Mouse (Mus musculus) liver, adult 2 months (tissue): ENCODE data around the gene Tcea2.

Source experiments
- CTCF ChIP-seq: fragments of 200-500 bp; IDR thresholded peaks from 2 replicates; pipeline ENCODE4 v1.5.1; 2011; ENCODE audit warnings: low read depth, low read length, control low read depth
- POLR2A ChIP-seq: fragments of 200-500 bp; IDR thresholded peaks from 2 replicates; pipeline ENCODE4 v1.6.1; 2011; ENCODE audit warnings: low read length, control low read depth; ENCODE audit not compliant: insufficient read depth; ENCODE audit errors: extremely low read depth

DNA sequence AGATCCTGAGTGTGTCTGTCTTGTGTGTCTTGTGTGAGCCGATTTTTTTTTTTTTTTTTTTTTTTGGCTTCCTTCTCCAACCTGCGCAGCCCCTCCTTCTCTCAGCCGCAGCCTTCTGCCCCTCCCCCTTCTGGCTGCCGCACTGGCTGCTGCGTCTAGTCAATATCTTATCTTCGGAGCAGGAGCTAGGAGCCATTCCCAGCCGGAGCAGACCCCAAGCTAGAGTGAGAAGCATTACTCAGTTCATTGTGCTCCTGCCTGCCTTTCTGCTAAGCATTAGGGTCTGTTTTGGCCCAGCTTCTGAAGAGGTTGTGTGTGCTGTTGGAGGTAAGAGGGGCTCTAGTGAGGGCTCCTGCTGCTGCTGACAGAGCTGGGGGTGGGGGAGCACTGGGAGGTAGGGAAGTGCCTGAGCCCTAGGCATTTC lies 34.8 kb downstream of the Tcea2 start, which contains the start of gene Oprl1:
- TF ChIP-seq CTCF, result no peak
- TF ChIP-seq POLR2A, result no peak
